Mouse (Mus musculus) T-cell, adult 66 days (primary cell): ENCODE data around the gene Ifngr1. TPM values are rescaled to one million over a fixed set of nuclear protein-coding genes. Genes with fewer than 3 reads are reported as not detected.

Source experiments
- total RNA-seq, 2 experiments: library from RNA; stranded (reverse); gene quantifications; 3 replicates in 1 of 2; 4 replicates in 1 of 2; pipeline ENCODE4 v1.2.4; 2023

Ifngr1 gene
- total RNA-seq: 100 to 1,000 TPM; 195 to 312 TPM

DNA sequence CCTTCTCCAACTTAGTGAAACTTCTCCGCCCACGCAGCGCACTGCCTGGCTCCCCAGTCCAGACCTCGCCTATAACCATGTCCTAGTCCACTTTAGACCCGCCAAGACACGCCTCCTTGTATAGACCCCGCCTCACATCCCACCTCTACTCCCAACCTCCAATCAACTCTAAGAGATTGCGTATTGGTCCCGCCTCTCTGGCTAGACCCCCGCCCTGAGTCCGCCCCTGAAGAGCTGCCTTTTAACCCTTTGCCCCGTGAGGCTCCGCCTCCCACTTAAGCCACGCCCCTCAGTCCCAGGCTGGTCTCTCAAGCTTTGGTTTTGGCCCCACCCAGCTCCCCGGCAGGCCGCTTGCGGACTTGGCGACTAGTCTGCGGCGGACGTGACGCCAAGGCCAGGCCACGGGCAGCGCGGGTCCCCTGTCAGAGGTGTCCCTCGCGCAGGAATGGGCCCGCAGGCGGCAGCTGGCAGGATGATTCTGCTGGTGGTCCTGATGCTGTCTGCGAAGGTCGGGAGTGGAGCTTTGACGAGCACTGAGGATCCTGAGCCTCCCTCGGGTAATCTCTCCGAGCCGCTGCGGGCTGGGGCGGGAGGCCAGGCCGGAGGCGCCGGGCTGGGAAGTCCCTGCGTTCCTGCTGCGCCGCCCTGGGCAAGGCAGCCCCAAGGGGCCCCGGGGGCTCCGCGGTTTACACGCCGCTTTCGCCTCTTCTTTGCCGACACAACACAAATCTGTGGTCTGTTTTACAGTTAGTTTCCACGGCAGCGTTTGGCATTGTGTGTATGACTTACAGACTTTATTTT, at the start of gene Ifngr1:
Ifngr1 (plus strand) TSS at position 309 of the 801 bp plus-strand sequence.

DNA sequence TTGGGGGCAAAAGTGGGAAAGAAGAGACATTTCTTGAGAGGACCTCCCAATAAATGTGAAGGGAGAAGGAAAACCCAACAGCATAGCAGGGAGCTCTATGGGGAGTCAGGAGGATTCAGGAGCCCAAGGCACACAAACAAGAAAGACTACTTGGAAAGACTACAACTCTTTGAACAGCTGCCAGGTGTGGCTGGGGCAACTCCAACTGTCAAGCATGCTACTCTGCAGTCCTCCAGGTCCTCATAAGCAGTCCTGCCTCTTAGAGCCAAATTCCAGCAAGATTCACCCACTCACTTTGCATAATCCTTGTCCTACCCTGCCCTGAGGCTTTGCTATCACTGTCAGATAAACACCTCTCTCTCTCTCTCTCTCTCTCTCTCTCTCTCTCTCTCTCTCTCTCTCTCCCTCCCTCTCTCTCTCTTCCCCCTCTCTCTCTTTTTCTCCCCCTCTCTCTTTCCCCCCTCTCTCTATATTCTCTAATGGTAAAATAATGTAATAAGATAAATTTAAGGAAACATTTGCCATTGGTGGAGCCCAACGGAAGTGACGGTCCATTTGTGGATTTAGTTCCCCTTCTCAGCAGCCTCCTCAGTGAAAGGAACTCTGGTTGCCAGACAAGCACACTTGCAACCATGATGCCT, 29.8 kb downstream of the Ifngr1 start, which contains the start of gene Il22ra2:
Il22ra2 (plus strand) TSS at position 591 of the 641 bp plus-strand sequence.

Other genes with a start within 250 kb of the Ifngr1 start
- gene Olig3, start 235.4 kb upstream of the Ifngr1 start, total RNA-seq: 1 to 10 TPM; 3.4 to 4.7 TPM
- gene Il22ra2, start 30.0 kb downstream of the Ifngr1 start, total RNA-seq: under 1 TPM; 0.35 to 0.74 TPM
- gene Il20ra, start 120.6 kb downstream of the Ifngr1 start, total RNA-seq: not detected